Mouse (Mus musculus): ENCODE results near the gene Fnip1.
"Not testable (repeated sequence)": the region's sequence is repeated elsewhere in the genome, so short reads cannot be mapped to it uniquely, and the experiment has no call there.

Fnip1 gene

GRCm38 (mm10) chr11:54437823-54438337 lies at the start of gene Fnip1:
Fnip1 (plus strand) TSS chr11:54438199.
- DNase-seq (ENCODE audit: low spot score): peak; percentile 88

GRCm38 (mm10) chr11:54390386-54390785 lies 47.6 kb upstream of the Fnip1 start:
- no peak for DNase-seq (ENCODE audit: low spot score)

- no peak for DNase-seq (ENCODE audit: low spot score)
These were observed 46.7 kb upstream of the Fnip1 start for GRCm38 (mm10) chr11:54391326-54391725.

GRCm38 (mm10) chr11:54396686-54397085 lies 41.3 kb upstream of the Fnip1 start:
- no peak for DNase-seq (ENCODE audit: low spot score)

GRCm38 (mm10) chr11:54398058-54398457 lies 39.9 kb upstream of the Fnip1 start:
- no peak for DNase-seq (ENCODE audit: low spot score)

GRCm38 (mm10) chr11:54400803-54401202 lies 37.2 kb upstream of the Fnip1 start:
- DNase-seq (ENCODE audit: low spot score): not testable (repeated sequence)

GRCm38 (mm10) chr11:54404885-54405284 lies 33.1 kb upstream of the Fnip1 start:
- DNase-seq (ENCODE audit: low spot score): no peak

GRCm38 (mm10) chr11:54406930-54407546 lies 31.0 kb upstream of the Fnip1 start:
- no peak for DNase-seq (ENCODE audit: low spot score)

GRCm38 (mm10) chr11:54410612-54411011 lies 27.4 kb upstream of the Fnip1 start:
- no peak for DNase-seq (ENCODE audit: low spot score)

- no peak for DNase-seq (ENCODE audit: low spot score)
These were observed 25.0 kb upstream of the Fnip1 start for GRCm38 (mm10) chr11:54413017-54413416.

- DNase-seq (ENCODE audit: low spot score): no peak
These were observed 15.0 kb upstream of the Fnip1 start for GRCm38 (mm10) chr11:54423007-54423406.

GRCm38 (mm10) chr11:54426267-54426666 lies 11.7 kb upstream of the Fnip1 start:
- no peak for DNase-seq (ENCODE audit: low spot score)

- DNase-seq (ENCODE audit: low spot score): no peak
These were observed 10.9 kb upstream of the Fnip1 start for GRCm38 (mm10) chr11:54427138-54427537.

GRCm38 (mm10) chr11:54427695-54428352 lies 10.2 kb upstream of the Fnip1 start:
- DNase-seq (ENCODE audit: low spot score): no peak

- DNase-seq (ENCODE audit: low spot score): no peak
These were observed 8.8 kb upstream of the Fnip1 start for GRCm38 (mm10) chr11:54429224-54429623.

- DNase-seq (ENCODE audit: low spot score): no peak
These were observed 2.2 kb upstream of the Fnip1 start for GRCm38 (mm10) chr11:54435797-54436196.

- no peak for DNase-seq (ENCODE audit: low spot score)
These were observed 633 bp upstream of the Fnip1 start for GRCm38 (mm10) chr11:54437310-54437822.

- DNase-seq (ENCODE audit: low spot score): peak; percentile 36
These were observed 375 bp downstream of the Fnip1 start for GRCm38 (mm10) chr11:54438366-54438781.

- no peak for DNase-seq (ENCODE audit: low spot score)
These were observed 1.1 kb downstream of the Fnip1 start for GRCm38 (mm10) chr11:54438991-54439690.

GRCm38 (mm10) chr11:54439691-54440029 lies 1.7 kb downstream of the Fnip1 start:
- no peak for DNase-seq (ENCODE audit: low spot score)

GRCm38 (mm10) chr11:54450757-54451156 lies 12.8 kb downstream of the Fnip1 start:
- not testable (repeated sequence) for DNase-seq (ENCODE audit: low spot score)

- no peak for DNase-seq (ENCODE audit: low spot score)
These were observed 16.5 kb downstream of the Fnip1 start for GRCm38 (mm10) chr11:54454516-54454915.

- DNase-seq (ENCODE audit: low spot score): no peak
These were observed 18.9 kb downstream of the Fnip1 start for GRCm38 (mm10) chr11:54456875-54457274.

Data from ovary, adult 18-20 months (tissue).